Mouse (Mus musculus): ENCODE measurements around the gene B4galt3. TPM values are rescaled to one million over a fixed set of nuclear protein-coding genes. Genes with fewer than 3 reads are reported as not detected.

B4galt3 gene
- polyA plus RNA-seq, 1 experiment from 2014 or later = 34.2 TPM

- peak within 1 kb of the TSS; percentile 46 for H3K4me3 ChIP-seq (ENCODE audit: low read depth, low read length)
- peak within 1 kb of the TSS; percentile 57 for H3K4me2 ChIP-seq (replicated peaks; ENCODE audit: low read depth)
- H3K4me1 ChIP-seq (replicated peaks; ENCODE audit: control insufficient read depth, insufficient read depth) = peaks cover 10% of the 10 kb centered on the region
- H3K9ac ChIP-seq (ENCODE audit: low read length) = peak within 1 kb of the TSS; percentile 58
- TF ChIP-seq CTCF (IDR thresholded peaks at IDR 0.05; ENCODE audit: low read depth) = no peak
- no peak for TF ChIP-seq EP300 (optimal IDR thresholded peaks at IDR 0.05)
- peak within 1 kb of the TSS; percentile 88 for H3K27ac ChIP-seq (replicated peaks)
- H3K27me3 ChIP-seq (ENCODE audit: control insufficient read depth, insufficient read depth, low read length) = no peaks in the 10 kb centered on the region
- ATAC-seq (ENCODE audit: low FRiP score, low TSS enrichment) (no peak), DNase-seq (ENCODE audit: low spot score) (no peak)
- WGBS = 22% methylated on average over 26 of the region's 26 CpGs
- no peaks in the 10 kb centered on the region for H3K9me3 ChIP-seq (ENCODE audit: control insufficient read depth, low read length)
- 0 out of 2 replicates have a peak, but pooled peaks cover 3% of the 10 kb centered on the region for H3K36me3 ChIP-seq (ENCODE audit: control insufficient read depth, insufficient read depth, low read length)
Observed at GRCm38 (mm10) chr1:171250680-171251593, 19.2 kb upstream of the B4galt3 start, which contains the start of gene Ndufs2. Ndufs2 (minus strand) TSS chr1:171251388.

- DNase-seq (ENCODE audit: low spot score) (no peak), ATAC-seq (ENCODE audit: low FRiP score, low TSS enrichment) (peak; percentile 4; the same call in 1 of the 2 replicates)
- peak overlapping the region; percentile 88 for H3K27ac ChIP-seq (replicated peaks)
- H3K9ac ChIP-seq (ENCODE audit: low read length) = peak overlapping the region; percentile 58
- H3K27me3 ChIP-seq (ENCODE audit: control insufficient read depth, insufficient read depth, low read length) = no peaks in the 10 kb centered on the region
- H3K36me3 ChIP-seq (ENCODE audit: control insufficient read depth, insufficient read depth, low read length) = 0 out of 2 replicates have a peak, but pooled peaks cover 3% of the 10 kb centered on the region
- WGBS = 13% methylated on average over 13 of the region's 13 CpGs
- peak overlapping the region; percentile 57 for H3K4me2 ChIP-seq (replicated peaks; ENCODE audit: low read depth)
- TF ChIP-seq EP300 (optimal IDR thresholded peaks at IDR 0.05) (no peak), CTCF (IDR thresholded peaks at IDR 0.05; ENCODE audit: low read depth) (no peak)
- peak overlapping the region; percentile 46 for H3K4me3 ChIP-seq (ENCODE audit: low read depth, low read length)
- peaks cover 8% of the 10 kb centered on the region for H3K4me1 ChIP-seq (replicated peaks; ENCODE audit: control insufficient read depth, insufficient read depth)
- H3K9me3 ChIP-seq (ENCODE audit: control insufficient read depth, low read length) = no peaks in the 10 kb centered on the region
Observed at GRCm38 (mm10) chr1:171251594-171252324, 18.4 kb upstream of the B4galt3 start.

- Histone ChIP-seq H3K4me1 (replicated peaks; ENCODE audit: control insufficient read depth, insufficient read depth) (peaks cover 8% of the 10 kb centered on the region), H3K27ac (replicated peaks) (peak overlapping the region; percentile 88), H3K36me3 (ENCODE audit: control insufficient read depth, insufficient read depth, low read length) (0 out of 2 replicates have a peak, but pooled peaks cover 3% of the 10 kb centered on the region), H3K4me2 (replicated peaks; ENCODE audit: low read depth) (peak overlapping the region; percentile 57), H3K9me3 (ENCODE audit: control insufficient read depth, low read length) (no peaks in the 10 kb centered on the region), H3K27me3 (ENCODE audit: control insufficient read depth, insufficient read depth, low read length) (no peaks in the 10 kb centered on the region), H3K4me3 (ENCODE audit: low read depth, low read length) (peak overlapping the region; percentile 46; the same call in 1 of the 2 replicates), H3K9ac (ENCODE audit: low read length) (peak overlapping the region; percentile 58)
- DNase-seq (ENCODE audit: low spot score) = no peak
- 59% methylated on average over 17 of the region's 17 CpGs for WGBS
- ATAC-seq (ENCODE audit: low FRiP score, low TSS enrichment) = no peak
- no peak for TF ChIP-seq EP300 (optimal IDR thresholded peaks at IDR 0.05)
Observed at GRCm38 (mm10) chr1:171252415-171252814, 17.7 kb upstream of the B4galt3 start.

GRCm38 (mm10) chr1:171256095-171256818 lies 13.9 kb upstream of the B4galt3 start:
- no peaks in the 10 kb centered on the region for H3K9me3 ChIP-seq (ENCODE audit: control insufficient read depth, low read length)
- no peak overlapping the region for H3K4me3 ChIP-seq (ENCODE audit: low read depth, low read length)
- 0 out of 2 replicates have a peak, but pooled peaks cover 3% of the 10 kb centered on the region for H3K36me3 ChIP-seq (ENCODE audit: control insufficient read depth, insufficient read depth, low read length)
- H3K4me1 ChIP-seq (replicated peaks; ENCODE audit: control insufficient read depth, insufficient read depth) = no peaks in the 10 kb centered on the region; the same call in 1 of the 2 replicates
- no peak for ATAC-seq (ENCODE audit: low FRiP score, low TSS enrichment)
- H3K27ac ChIP-seq (replicated peaks) = no peak overlapping the region
- no peak for TF ChIP-seq EP300 (optimal IDR thresholded peaks at IDR 0.05)
- TF ChIP-seq CTCF (IDR thresholded peaks at IDR 0.05; ENCODE audit: low read depth) = peak; percentile 30; the same call in 1 of the 2 replicates
- no peak overlapping the region for H3K9ac ChIP-seq (ENCODE audit: low read length)
- no peak for DNase-seq (ENCODE audit: low spot score)
- WGBS = 90% methylated on average over 24 of the region's 24 CpGs
- no peaks in the 10 kb centered on the region for H3K27me3 ChIP-seq (ENCODE audit: control insufficient read depth, insufficient read depth, low read length)
- H3K4me2 ChIP-seq (replicated peaks; ENCODE audit: low read depth) = no peak overlapping the region

- ATAC-seq (ENCODE audit: low FRiP score, low TSS enrichment) = no peak; the same call in 1 of the 2 replicates
Observed at GRCm38 (mm10) chr1:171256937-171257548, 13.1 kb upstream of the B4galt3 start.

More at GRCm38 (mm10) chr1:171256937-171257548, 13.1 kb upstream of the B4galt3 start:
- no peaks in the 10 kb centered on the region for H3K9me3 ChIP-seq (ENCODE audit: control insufficient read depth, low read length)
- H3K4me2 ChIP-seq (replicated peaks; ENCODE audit: low read depth) = no peak overlapping the region
- 0 out of 2 replicates have a peak, but pooled peaks cover 3% of the 10 kb centered on the region for H3K36me3 ChIP-seq (ENCODE audit: control insufficient read depth, insufficient read depth, low read length)
- TF ChIP-seq CTCF (IDR thresholded peaks at IDR 0.05; ENCODE audit: low read depth) = peak; percentile 86
- no peak for TF ChIP-seq EP300 (optimal IDR thresholded peaks at IDR 0.05)
- H3K4me3 ChIP-seq (ENCODE audit: low read depth, low read length) = no peak overlapping the region
- no peaks in the 10 kb centered on the region; the same call in 1 of the 2 replicates for H3K4me1 ChIP-seq (replicated peaks; ENCODE audit: control insufficient read depth, insufficient read depth)
- H3K9ac ChIP-seq (ENCODE audit: low read length) = no peak overlapping the region
- peak; percentile 58 for DNase-seq (ENCODE audit: low spot score)
- H3K27me3 ChIP-seq (ENCODE audit: control insufficient read depth, insufficient read depth, low read length) = no peaks in the 10 kb centered on the region
- WGBS = 66% methylated on average over 15 of the region's 15 CpGs
- H3K27ac ChIP-seq (replicated peaks) = no peak overlapping the region

Data from stomach, postnatal 0 days (tissue).